Mouse (Mus musculus) liver, embryonic 16.5 days (tissue): ENCODE measurements at regions not wholly inside any gene's neighbourhood (a gene's known extent, or its start where the extent isn't known, plus 50 kb on each side); places are given as distances from the start of the nearest gene placed in this dataset.

Experiments used
- ATAC-seq: fragments of 200-750 bp; cut with Nextera tagmentation; 2 replicates; pipeline ENCODE4 v1.8.0; 2017; ENCODE audit warnings: low read depth, mild to moderate bottlenecking, moderate number of reproducible peaks, moderate library complexity
- H3K27ac ChIP-seq: fragments of 300-500 bp; sonication (generic); 2 replicates; pipeline ENCODE4 v1.5.1; 2014; ENCODE audit warnings: mild to moderate bottlenecking, low read length
- H3K27me3 ChIP-seq: fragments of 300-500 bp; sonication (generic); 2 replicates; pipeline ENCODE4 v1.6.1; 2014; ENCODE audit warnings: low read depth, low read length, mixed read lengths; ENCODE audit not compliant: control insufficient read depth, insufficient read depth
- H3K36me3 ChIP-seq: fragments of 300-500 bp; sonication (generic); 2 replicates; pipeline ENCODE4 v1.6.1; 2014; ENCODE audit warnings: mild to moderate bottlenecking; ENCODE audit not compliant: control insufficient read depth, insufficient read depth
- H3K4me1 ChIP-seq: fragments of 300-500 bp; sonication (generic); 2 replicates; pipeline ENCODE4 v1.6.1; 2014; ENCODE audit warnings: low read depth, low read length, mixed read lengths; ENCODE audit not compliant: control insufficient read depth
- H3K4me2 ChIP-seq: fragments of 300-500 bp; sonication (generic); 2 replicates; pipeline ENCODE4 v1.6.1; 2014; ENCODE audit warnings: low read depth, low read length, mixed read lengths
- H3K4me3 ChIP-seq: fragments of 300-500 bp; sonication (generic); 2 replicates; pipeline ENCODE4 v1.5.1; 2014; ENCODE audit warnings: low read depth, mild to moderate bottlenecking, low read length
- H3K9ac ChIP-seq: fragments of 300-500 bp; sonication (generic); 2 replicates; pipeline ENCODE4 v1.6.1; 2014; ENCODE audit warnings: low read depth, low read length
- H3K9me3 ChIP-seq: fragments of 300-500 bp; sonication (generic); replicated peaks from 2 replicates; pipeline ENCODE4 v1.6.1; 2016; ENCODE audit warnings: low read length; ENCODE audit not compliant: control insufficient read depth
- WGBS: fragments of 180-500 bp; shearing (Covaris S2); extraction: QIAGEN DNeasy Blood & Tissue Kit; methylation state at CpG from one replicate; pipeline ENCODE4 v1.1.7; 2014; ENCODE audit not compliant: insufficient replicate concordance; 5-methylcytosine and 5-hydroxymethylcytosine counted together

GRCm38 (mm10) chr12:16268621-16269165, 342.1 kb downstream of the Lpin1 start:
- no peak overlapping the region for H3K27ac ChIP-seq
- no peaks in the 10 kb centered on the region for H3K4me1 ChIP-seq
- H3K27me3 ChIP-seq, result no peaks in the 10 kb centered on the region
- no peak overlapping the region for H3K4me2 ChIP-seq
- H3K9me3 ChIP-seq, result no peaks in the 10 kb centered on the region
- H3K4me3 ChIP-seq, result no peak overlapping the region
- no peak for ATAC-seq
- 60% methylated on average over 8 of the region's 8 CpGs for WGBS
- no peaks in the 10 kb centered on the region for H3K36me3 ChIP-seq
- no peak overlapping the region for H3K9ac ChIP-seq

GRCm38 (mm10) chr12:16261465-16261864, 349.3 kb downstream of the Lpin1 start:
- Histone ChIP-seq H3K4me3 (no peak overlapping the region), H3K36me3 (no peaks in the 10 kb centered on the region), H3K9ac (no peak overlapping the region), H3K9me3 (no peaks in the 10 kb centered on the region), H3K4me2 (no peak overlapping the region), H3K27me3 (no peaks in the 10 kb centered on the region), H3K4me1 (no peaks in the 10 kb centered on the region), H3K27ac (no peak overlapping the region)
- ATAC-seq, result no peak
- WGBS, result 60% methylated on average over 4 of the region's 4 CpGs

DNA sequence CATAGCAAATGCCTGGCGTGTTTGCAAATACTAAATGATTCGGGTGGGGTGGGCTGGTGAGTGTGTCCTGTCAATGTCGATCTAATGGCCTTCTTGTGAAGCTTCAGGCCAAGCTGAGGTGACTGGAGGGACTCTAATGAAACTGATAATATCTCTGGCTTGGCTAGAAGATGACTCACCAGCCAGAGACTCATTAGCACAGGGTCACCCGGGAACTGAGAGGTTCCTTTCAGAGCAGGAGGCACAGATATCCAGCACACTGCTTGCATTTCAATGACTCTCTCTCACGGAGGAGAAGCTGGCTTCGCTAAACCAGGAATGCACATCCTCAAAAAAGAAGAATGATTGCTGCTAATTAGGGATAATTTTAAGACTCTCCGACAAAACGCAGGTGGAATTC, 349.8 kb downstream of the Lpin1 start:
- no peak overlapping the region for H3K4me2 ChIP-seq
- no peaks in the 10 kb centered on the region for H3K36me3 ChIP-seq
- no peaks in the 10 kb centered on the region for H3K9me3 ChIP-seq
- H3K4me1 ChIP-seq, result no peaks in the 10 kb centered on the region
- no peak overlapping the region for H3K27ac ChIP-seq
- no peak for ATAC-seq
- no peak overlapping the region for H3K9ac ChIP-seq
- H3K27me3 ChIP-seq, result no peaks in the 10 kb centered on the region
- H3K4me3 ChIP-seq, result no peak overlapping the region
- 51% methylated on average over 8 of the region's 8 CpGs for WGBS

- no peak for ATAC-seq
Observed at GRCm38 (mm10) chr12:16260501-16260900, 350.3 kb downstream of the Lpin1 start.

GRCm38 (mm10) chr12:16250621-16251020, 360.1 kb downstream of the Lpin1 start:
- no peak overlapping the region for H3K27ac ChIP-seq
- H3K9me3 ChIP-seq, result no peaks in the 10 kb centered on the region
- H3K9ac ChIP-seq, result no peak overlapping the region
- no peaks in the 10 kb centered on the region for H3K27me3 ChIP-seq
- no peak overlapping the region for H3K4me3 ChIP-seq
- no peak for ATAC-seq
- no peaks in the 10 kb centered on the region for H3K36me3 ChIP-seq
- WGBS, result 56% methylated on average over 1 of the region's 1 CpGs
- no peaks in the 10 kb centered on the region for H3K4me1 ChIP-seq
- no peak overlapping the region for H3K4me2 ChIP-seq

More at GRCm38 (mm10) chr12:16260501-16260900, 350.3 kb downstream of the Lpin1 start:
- WGBS, result 55% methylated on average over 2 of the region's 2 CpGs
- Histone ChIP-seq H3K27ac (no peak overlapping the region), H3K27me3 (no peaks in the 10 kb centered on the region), H3K36me3 (no peaks in the 10 kb centered on the region), H3K4me3 (no peak overlapping the region), H3K4me1 (no peaks in the 10 kb centered on the region), H3K9me3 (no peaks in the 10 kb centered on the region), H3K9ac (no peak overlapping the region), H3K4me2 (no peak overlapping the region)

DNA sequence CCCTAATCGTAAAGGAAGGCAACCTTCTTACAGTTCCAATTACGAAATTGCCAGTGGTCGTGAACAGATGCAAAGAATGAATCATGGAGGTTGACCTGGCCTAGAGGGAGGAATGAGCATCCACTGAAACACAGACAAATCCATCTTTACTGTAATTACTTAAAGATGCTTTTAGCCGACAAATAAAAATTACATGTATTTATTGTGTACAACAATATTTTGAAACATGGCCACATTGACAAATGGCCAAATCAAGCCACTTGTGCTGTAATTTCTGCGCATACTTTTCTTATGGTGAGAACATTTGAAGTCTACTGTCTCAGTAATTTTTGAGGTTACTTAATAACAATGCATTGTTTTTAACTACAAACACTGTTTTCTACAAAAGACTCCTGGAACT, 360.7 kb downstream of the Lpin1 start:
- Histone ChIP-seq H3K27me3 (no peaks in the 10 kb centered on the region), H3K36me3 (no peaks in the 10 kb centered on the region), H3K4me2 (no peak overlapping the region), H3K9ac (no peak overlapping the region), H3K9me3 (no peaks in the 10 kb centered on the region), H3K27ac (no peak overlapping the region), H3K4me1 (no peaks in the 10 kb centered on the region), H3K4me3 (no peak overlapping the region)
- ATAC-seq, result no peak
- 69% methylated on average over 5 of the region's 5 CpGs for WGBS

DNA sequence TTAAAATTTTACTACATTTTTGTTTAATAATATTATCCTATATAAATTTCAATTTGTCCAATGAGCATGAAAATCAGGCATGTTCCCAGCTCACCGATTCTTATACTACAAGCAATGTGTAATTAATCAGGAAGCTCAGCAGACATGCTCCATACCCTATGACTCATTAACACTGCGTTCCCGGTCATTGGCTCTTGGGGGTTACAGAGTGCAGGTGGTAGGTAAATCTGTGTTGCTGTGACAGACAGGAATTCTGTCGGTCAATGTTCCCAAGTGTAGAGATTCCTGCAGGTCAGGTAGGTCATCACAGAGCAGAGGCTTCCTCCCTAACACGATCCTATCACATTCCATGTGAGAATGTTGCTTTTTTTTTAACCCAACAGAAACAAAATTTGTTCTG, 371.0 kb downstream of the Lpin1 start:
- no peak for ATAC-seq

GRCm38 (mm10) chr12:16237498-16237897, 373.3 kb downstream of the Lpin1 start:
- Histone ChIP-seq H3K9me3 (no peaks in the 10 kb centered on the region), H3K9ac (no peak overlapping the region), H3K4me2 (no peak overlapping the region), H3K4me1 (no peaks in the 10 kb centered on the region), H3K36me3 (no peaks in the 10 kb centered on the region), H3K27ac (no peak overlapping the region), H3K27me3 (no peaks in the 10 kb centered on the region), H3K4me3 (no peak overlapping the region)
- 56% methylated on average over 5 of the region's 5 CpGs for WGBS
- ATAC-seq, result no peak

More for the DNA sequence above, 371.0 kb downstream of the Lpin1 start:
- Histone ChIP-seq H3K4me1 (no peaks in the 10 kb centered on the region), H3K27me3 (no peaks in the 10 kb centered on the region), H3K9me3 (no peaks in the 10 kb centered on the region), H3K36me3 (no peaks in the 10 kb centered on the region), H3K9ac (no peak overlapping the region), H3K27ac (no peak overlapping the region), H3K4me2 (no peak overlapping the region), H3K4me3 (no peak overlapping the region)
- 55% methylated on average over 5 of the region's 5 CpGs for WGBS

- no peak overlapping the region for H3K9ac ChIP-seq
- H3K27me3 ChIP-seq, result no peaks in the 10 kb centered on the region
- H3K4me1 ChIP-seq, result no peaks in the 10 kb centered on the region
- ATAC-seq, result no peak
- H3K4me3 ChIP-seq, result no peak overlapping the region
- H3K9me3 ChIP-seq, result no peaks in the 10 kb centered on the region
- H3K4me2 ChIP-seq, result no peak overlapping the region
- no peaks in the 10 kb centered on the region for H3K36me3 ChIP-seq
- H3K27ac ChIP-seq, result no peak overlapping the region
- WGBS, result 86% methylated on average over 3 of the region's 3 CpGs
Observed at GRCm38 (mm10) chr12:16233559-16233958, 377.2 kb downstream of the Lpin1 start.
